Mouse (Mus musculus) lung, embryonic 15.5 days (tissue): Measurements from ENCODE around the gene Prpf4. TPM values are rescaled to one million over a fixed set of nuclear protein-coding genes. Genes with fewer than 3 reads are reported as not detected.

ENCODE experiments used
- ATAC-seq: fragments of 200-750 bp; cut with Nextera tagmentation; 2 replicates; pipeline ENCODE4 v1.8.0; 2017; ENCODE audit warnings: moderate number of reproducible peaks, borderline replicate concordance; ENCODE audit not compliant: low FRiP score, low TSS enrichment; ENCODE audit errors: extremely low read depth
- H3K27ac ChIP-seq: fragments of 300-500 bp; sonication (generic); 2 replicates; pipeline ENCODE4 v1.5.1; 2015; ENCODE audit warnings: moderate library complexity, mild to moderate bottlenecking, inconsistent platforms
- H3K27me3 ChIP-seq: fragments of 300-500 bp; sonication (generic); 2 replicates; pipeline ENCODE4 v1.6.1; 2015; ENCODE audit warnings: inconsistent platforms
- H3K36me3 ChIP-seq: fragments of 300-500 bp; sonication (generic); 2 replicates; pipeline ENCODE4 v1.6.1; 2015; ENCODE audit warnings: inconsistent platforms
- H3K4me1 ChIP-seq: fragments of 300-500 bp; sonication (generic); 2 replicates; pipeline ENCODE4 v1.6.1; 2015; ENCODE audit warnings: inconsistent platforms
- H3K4me2 ChIP-seq: fragments of 300-500 bp; sonication (generic); 2 replicates; pipeline ENCODE4 v1.6.1; 2015; ENCODE audit warnings: inconsistent platforms, mild to moderate bottlenecking, moderate library complexity
- H3K4me3 ChIP-seq: fragments of 300-500 bp; sonication (generic); 2 replicates; pipeline ENCODE4 v1.5.1; 2015; ENCODE audit warnings: mild to moderate bottlenecking, inconsistent platforms
- H3K9ac ChIP-seq: fragments of 300-500 bp; sonication (generic); 2 replicates; pipeline ENCODE4 v1.6.1; 2015; ENCODE audit warnings: inconsistent platforms
- H3K9me3 ChIP-seq: fragments of 300-500 bp; sonication (generic); 2 replicates; pipeline ENCODE4 v1.6.1; 2016; ENCODE audit warnings: inconsistent platforms
- WGBS: fragments of 180-500 bp; shearing (Covaris S2); methylation state at CpG from one replicate; pipeline ENCODE4 v1.1.7; 2015; 5-methylcytosine and 5-hydroxymethylcytosine counted together
- polyA plus RNA-seq: library from polyadenylated mRNA; unstranded; fragments of >200 nt; fragmentation: Nextera tagmentation; extraction: Ambion mirVana; gene quantifications from 2 replicates; pipeline ENCODE4 v1.2.1, GENCODE M21; 2015

Gene Prpf4
- polyA plus RNA-seq, 1 experiment from 2014 or later, result 22.4 TPM

GRCm38 (mm10) chr4:62372410-62372809 is 36.2 kb upstream of the Prpf4 start:
- H3K9me3 ChIP-seq, result no peaks in the 10 kb centered on the region
- no peaks in the 10 kb centered on the region for H3K27me3 ChIP-seq
- H3K4me1 ChIP-seq, result 0 out of 2 replicates have a peak, but pooled peaks cover 3% of the 10 kb centered on the region
- H3K36me3 ChIP-seq, result no peaks in the 10 kb centered on the region
- 25% methylated on average over 1 of the region's 1 CpGs for WGBS
- no peak overlapping the region for H3K4me2 ChIP-seq
- no peak overlapping the region for H3K27ac ChIP-seq
- no peak overlapping the region for H3K9ac ChIP-seq
- no peak overlapping the region for H3K4me3 ChIP-seq
- ATAC-seq, result no peak

GRCm38 (mm10) chr4:62372818-62373520 is 35.6 kb upstream of the Prpf4 start:
- H3K4me2 ChIP-seq, result no peak overlapping the region
- no peak for ATAC-seq
- no peaks in the 10 kb centered on the region for H3K27me3 ChIP-seq
- WGBS, result 84% methylated on average over 9 of the region's 9 CpGs
- H3K4me3 ChIP-seq, result no peak overlapping the region
- H3K36me3 ChIP-seq, result no peaks in the 10 kb centered on the region
- no peak overlapping the region for H3K27ac ChIP-seq
- H3K9me3 ChIP-seq, result no peaks in the 10 kb centered on the region
- H3K9ac ChIP-seq, result no peak overlapping the region
- H3K4me1 ChIP-seq, result 0 out of 2 replicates have a peak, but pooled peaks cover 3% of the 10 kb centered on the region

- H3K9ac ChIP-seq, result no peak overlapping the region
- H3K9me3 ChIP-seq, result no peaks in the 10 kb centered on the region
- ATAC-seq, result no peak
- H3K36me3 ChIP-seq, result no peaks in the 10 kb centered on the region
- H3K4me3 ChIP-seq, result no peak overlapping the region
- H3K27me3 ChIP-seq, result no peaks in the 10 kb centered on the region
- 39% methylated on average over 7 of the region's 7 CpGs for WGBS
- no peak overlapping the region for H3K4me2 ChIP-seq
- no peak overlapping the region for H3K27ac ChIP-seq
- H3K4me1 ChIP-seq, result 0 out of 2 replicates have a peak, but pooled peaks cover 3% of the 10 kb centered on the region
Observed at GRCm38 (mm10) chr4:62373668-62374067, 34.9 kb upstream of the Prpf4 start.

GRCm38 (mm10) chr4:62374342-62374741 is 34.3 kb upstream of the Prpf4 start:
- ATAC-seq, result no peak
- no peaks in the 10 kb centered on the region for H3K36me3 ChIP-seq
- no peak overlapping the region for H3K4me3 ChIP-seq
- H3K27ac ChIP-seq, result no peak overlapping the region
- no peak overlapping the region for H3K9ac ChIP-seq
- H3K27me3 ChIP-seq, result no peaks in the 10 kb centered on the region
- 55% methylated on average over 4 of the region's 4 CpGs for WGBS
- no peaks in the 10 kb centered on the region for H3K9me3 ChIP-seq
- H3K4me2 ChIP-seq, result no peak overlapping the region
- H3K4me1 ChIP-seq, result 0 out of 2 replicates have a peak, but pooled peaks cover 3% of the 10 kb centered on the region

GRCm38 (mm10) chr4:62376123-62376522 is 32.5 kb upstream of the Prpf4 start:
- H3K4me3 ChIP-seq, result no peak overlapping the region
- H3K36me3 ChIP-seq, result no peaks in the 10 kb centered on the region
- H3K4me1 ChIP-seq, result no peaks in the 10 kb centered on the region
- H3K27me3 ChIP-seq, result no peaks in the 10 kb centered on the region
- ATAC-seq, result no peak
- no peak overlapping the region for H3K27ac ChIP-seq
- no peak overlapping the region for H3K4me2 ChIP-seq
- H3K9ac ChIP-seq, result no peak overlapping the region
- no peaks in the 10 kb centered on the region for H3K9me3 ChIP-seq
- WGBS, result 88% methylated on average over 2 of the region's 2 CpGs

GRCm38 (mm10) chr4:62379724-62380381 is 28.7 kb upstream of the Prpf4 start:
- ATAC-seq, result no peak
- 74% methylated on average over 9 of the region's 9 CpGs for WGBS
- Histone ChIP-seq H3K9me3 (no peaks in the 10 kb centered on the region), H3K4me2 (no peak overlapping the region), H3K27me3 (no peaks in the 10 kb centered on the region), H3K4me3 (no peak overlapping the region), H3K9ac (no peak overlapping the region), H3K36me3 (no peaks in the 10 kb centered on the region), H3K27ac (no peak overlapping the region), H3K4me1 (no peaks in the 10 kb centered on the region)

- Histone ChIP-seq H3K36me3 (no peaks in the 10 kb centered on the region; the same call in none of the 2 replicates), H3K27me3 (no peaks in the 10 kb centered on the region)
- 80% methylated on average over 6 of the region's 6 CpGs for WGBS
Observed at GRCm38 (mm10) chr4:62383207-62383606, 25.4 kb upstream of the Prpf4 start.

GRCm38 (mm10) chr4:62383752-62384151 is 24.8 kb upstream of the Prpf4 start:
- Histone ChIP-seq H3K4me1 (no peaks in the 10 kb centered on the region), H3K36me3 (peaks cover 5% of the 10 kb centered on the region), H3K9ac (no peak overlapping the region), H3K9me3 (no peaks in the 10 kb centered on the region), H3K27me3 (no peaks in the 10 kb centered on the region), H3K4me2 (no peak overlapping the region), H3K27ac (no peak overlapping the region), H3K4me3 (no peak overlapping the region)
- no peak for ATAC-seq
- WGBS, result 41% methylated on average over 7 of the region's 7 CpGs

More at GRCm38 (mm10) chr4:62383207-62383606, 25.4 kb upstream of the Prpf4 start:
- H3K4me3 ChIP-seq, result no peak overlapping the region
- no peak overlapping the region for H3K9ac ChIP-seq
- H3K9me3 ChIP-seq, result no peaks in the 10 kb centered on the region
- no peaks in the 10 kb centered on the region for H3K4me1 ChIP-seq
- H3K27ac ChIP-seq, result no peak overlapping the region
- no peak overlapping the region for H3K4me2 ChIP-seq
- no peak for ATAC-seq

GRCm38 (mm10) chr4:62384159-62384558 is 24.4 kb upstream of the Prpf4 start:
- peaks cover 9% of the 10 kb centered on the region for H3K36me3 ChIP-seq
- H3K9ac ChIP-seq, result no peak overlapping the region
- no peaks in the 10 kb centered on the region for H3K9me3 ChIP-seq
- no peak overlapping the region for H3K4me2 ChIP-seq
- no peaks in the 10 kb centered on the region for H3K27me3 ChIP-seq
- no peak for ATAC-seq
- no peak overlapping the region for H3K27ac ChIP-seq
- WGBS, result 68% methylated on average over 1 of the region's 1 CpGs
- no peak overlapping the region for H3K4me3 ChIP-seq
- H3K4me1 ChIP-seq, result no peaks in the 10 kb centered on the region

- ATAC-seq, result no peak
- Histone ChIP-seq H3K27ac (no peak overlapping the region), H3K9ac (no peak overlapping the region), H3K36me3 (peaks cover 14% of the 10 kb centered on the region), H3K9me3 (no peaks in the 10 kb centered on the region), H3K4me1 (no peaks in the 10 kb centered on the region), H3K4me2 (no peak overlapping the region), H3K4me3 (no peak overlapping the region), H3K27me3 (no peaks in the 10 kb centered on the region)
- 90% methylated on average over 7 of the region's 7 CpGs for WGBS
Observed at GRCm38 (mm10) chr4:62385439-62385838, 23.2 kb upstream of the Prpf4 start.

- H3K4me2 ChIP-seq, result no peak overlapping the region
- no peak overlapping the region for H3K27ac ChIP-seq
- WGBS, result 68% methylated on average over 5 of the region's 5 CpGs
- peaks cover 38% of the 10 kb centered on the region for H3K36me3 ChIP-seq
- H3K27me3 ChIP-seq, result no peaks in the 10 kb centered on the region
- no peaks in the 10 kb centered on the region for H3K4me1 ChIP-seq
- no peaks in the 10 kb centered on the region for H3K9me3 ChIP-seq
- no peak for ATAC-seq
- H3K9ac ChIP-seq, result no peak overlapping the region
- H3K4me3 ChIP-seq, result no peak overlapping the region
Observed at GRCm38 (mm10) chr4:62389592-62390512, 18.7 kb upstream of the Prpf4 start.
